Mouse (Mus musculus): ENCODE results near the gene Ptprm. TPM values are rescaled to one million over a fixed set of nuclear protein-coding genes. Genes with fewer than 3 reads are reported as not detected.

Gene Ptprm
- polyA plus RNA-seq, 1 experiment from 2014 or later = 1.6 TPM

DNA sequence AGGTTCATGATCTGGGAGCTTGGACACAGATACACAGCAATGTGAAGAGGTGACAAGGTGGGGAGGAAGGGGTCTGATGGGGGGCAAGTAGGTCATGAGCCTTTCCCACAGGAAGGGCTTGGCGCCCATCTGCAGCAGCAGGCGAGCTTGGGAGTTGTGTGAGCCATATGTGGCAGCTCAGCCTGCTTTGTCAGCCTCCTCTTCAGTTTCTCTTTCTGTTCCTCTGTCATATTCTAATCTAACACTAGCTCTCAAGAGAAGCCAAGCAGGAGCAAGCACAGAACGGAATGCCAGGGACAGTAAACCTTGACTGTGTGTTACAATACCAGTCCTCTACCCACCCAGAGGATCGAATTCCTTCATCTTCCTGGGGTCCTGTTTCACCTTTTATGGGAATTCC, 94.2 kb downstream of the Ptprm start:
- WGBS (ENCODE audit: insufficient replicate concordance) = 68% methylated on average over 4 of the region's 4 CpGs
- Histone ChIP-seq H3K4me1 (ENCODE audit: control insufficient read depth, low read depth, low read length) (no peaks in the 10 kb centered on the region), H3K4me2 (ENCODE audit: low read depth, low read length) (no peak overlapping the region), H3K4me3 (ENCODE audit: low read depth, low read length) (no peak overlapping the region), H3K27me3 (ENCODE audit: control insufficient read depth, insufficient read depth, low read depth, low read length) (no peaks in the 10 kb centered on the region), H3K27ac (ENCODE audit: low read length) (no peak overlapping the region), H3K9me3 (replicated peaks; ENCODE audit: control insufficient read depth, low read length) (no peaks in the 10 kb centered on the region), H3K36me3 (ENCODE audit: control insufficient read depth, insufficient read depth) (no peaks in the 10 kb centered on the region), H3K9ac (ENCODE audit: low read depth, low read length) (no peak overlapping the region)
- ATAC-seq (ENCODE audit: low read depth) = no peak

DNA sequence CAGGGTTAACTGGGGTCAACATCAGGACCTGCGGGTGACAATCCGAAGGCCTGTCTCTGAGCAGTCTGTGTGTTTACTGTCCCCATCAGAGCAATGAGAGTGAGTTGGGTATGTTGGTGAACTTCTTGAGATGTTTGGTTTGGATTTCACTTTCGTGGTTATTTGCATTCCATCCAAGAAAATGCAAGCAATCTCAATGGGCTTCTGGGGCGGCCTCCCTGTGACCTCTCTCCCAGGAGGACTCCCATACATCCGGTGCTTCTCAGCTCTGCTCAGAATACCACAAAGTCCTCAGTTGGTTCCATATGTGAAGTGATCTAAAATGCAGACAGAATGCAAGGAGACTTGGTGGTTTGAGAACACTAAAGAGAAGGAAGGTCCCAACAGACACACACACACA, 96.5 kb downstream of the Ptprm start:
- ATAC-seq (ENCODE audit: low read depth) = no peak
- H3K27ac ChIP-seq (ENCODE audit: low read length) = no peak overlapping the region
- H3K9ac ChIP-seq (ENCODE audit: low read depth, low read length) = no peak overlapping the region
- no peaks in the 10 kb centered on the region for H3K36me3 ChIP-seq (ENCODE audit: control insufficient read depth, insufficient read depth)
- WGBS (ENCODE audit: insufficient replicate concordance) = 54% methylated on average over 5 of the region's 5 CpGs
- H3K9me3 ChIP-seq (replicated peaks; ENCODE audit: control insufficient read depth, low read length) = no peaks in the 10 kb centered on the region
- no peaks in the 10 kb centered on the region for H3K4me1 ChIP-seq (ENCODE audit: control insufficient read depth, low read depth, low read length)
- H3K4me2 ChIP-seq (ENCODE audit: low read depth, low read length) = no peak overlapping the region
- H3K27me3 ChIP-seq (ENCODE audit: control insufficient read depth, insufficient read depth, low read depth, low read length) = no peaks in the 10 kb centered on the region
- no peak overlapping the region for H3K4me3 ChIP-seq (ENCODE audit: low read depth, low read length)

DNA sequence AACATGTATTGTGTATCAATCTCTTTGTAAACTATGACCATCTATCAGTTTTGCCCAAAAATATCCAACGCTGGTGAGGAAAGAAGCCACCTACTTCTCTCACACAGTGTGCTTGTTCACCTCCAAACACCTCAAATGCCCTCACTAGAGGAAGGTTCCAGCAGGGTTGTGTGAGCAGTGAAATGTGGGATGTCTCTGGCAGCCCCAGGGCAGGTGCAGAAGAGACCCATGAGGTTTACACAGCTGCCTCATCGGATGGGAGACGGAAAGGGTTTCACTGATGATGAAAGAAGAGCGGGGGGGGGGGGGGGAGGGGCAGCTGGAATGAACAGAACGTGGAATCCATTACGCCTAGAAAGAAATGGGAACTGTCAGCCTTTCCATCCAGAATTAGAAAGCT, 98.1 kb downstream of the Ptprm start:
- 52% methylated on average over 5 of the region's 6 CpGs for WGBS (ENCODE audit: insufficient replicate concordance)
- no peak overlapping the region for H3K4me2 ChIP-seq (ENCODE audit: low read depth, low read length)
- no peaks in the 10 kb centered on the region for H3K4me1 ChIP-seq (ENCODE audit: control insufficient read depth, low read depth, low read length)
- no peak overlapping the region for H3K9ac ChIP-seq (ENCODE audit: low read depth, low read length)
- H3K27me3 ChIP-seq (ENCODE audit: control insufficient read depth, insufficient read depth, low read depth, low read length) = no peaks in the 10 kb centered on the region
- no peak for ATAC-seq (ENCODE audit: low read depth)
- no peak overlapping the region for H3K27ac ChIP-seq (ENCODE audit: low read length)
- no peaks in the 10 kb centered on the region for H3K36me3 ChIP-seq (ENCODE audit: control insufficient read depth, insufficient read depth)
- no peaks in the 10 kb centered on the region for H3K9me3 ChIP-seq (replicated peaks; ENCODE audit: control insufficient read depth, low read length)
- no peak overlapping the region for H3K4me3 ChIP-seq (ENCODE audit: low read depth, low read length)

DNA sequence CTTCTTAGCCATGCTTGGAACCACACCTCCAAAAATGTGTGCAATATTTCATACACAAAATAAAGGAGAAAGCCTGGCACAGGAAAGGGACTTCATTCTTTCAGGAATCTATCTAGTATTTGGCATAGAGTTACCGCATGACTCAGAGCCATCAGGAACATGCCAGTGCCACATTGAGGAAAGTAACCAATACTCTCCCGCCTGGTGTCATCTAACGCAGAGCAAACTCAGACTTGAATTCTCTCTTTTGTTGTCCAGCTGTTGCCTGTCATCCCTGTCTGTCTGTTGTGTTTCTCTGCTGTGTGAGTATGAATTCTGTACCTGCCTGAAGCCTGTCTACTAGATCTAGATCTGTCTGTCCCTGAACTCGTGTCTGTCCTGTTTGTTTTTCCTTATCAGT, 100.8 kb downstream of the Ptprm start:
- no peak for ATAC-seq (ENCODE audit: low read depth)

DNA sequence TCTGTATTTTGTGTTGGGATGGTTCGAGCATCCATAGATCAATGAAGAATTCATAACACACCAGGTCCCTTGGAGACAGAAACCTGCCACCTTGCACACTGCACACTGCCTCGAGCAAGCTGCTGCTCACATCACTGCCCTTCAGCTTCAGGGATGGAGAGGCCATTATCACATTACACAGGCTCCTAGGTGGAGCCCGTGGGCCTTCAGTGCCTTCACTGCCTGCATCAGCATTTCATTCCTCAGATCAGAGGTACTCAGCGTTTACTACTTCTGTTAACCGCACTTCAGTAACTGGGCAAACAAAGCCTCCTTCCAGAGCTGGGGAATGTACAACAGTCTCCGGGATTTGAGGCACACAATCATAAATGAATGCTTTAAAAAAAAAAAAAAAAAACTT, 101.3 kb downstream of the Ptprm start:
- no peaks in the 10 kb centered on the region for H3K4me1 ChIP-seq (ENCODE audit: control insufficient read depth, low read depth, low read length)
- no peaks in the 10 kb centered on the region for H3K36me3 ChIP-seq (ENCODE audit: control insufficient read depth, insufficient read depth)
- H3K27me3 ChIP-seq (ENCODE audit: control insufficient read depth, insufficient read depth, low read depth, low read length) = no peaks in the 10 kb centered on the region
- no peak overlapping the region for H3K4me3 ChIP-seq (ENCODE audit: low read depth, low read length)
- no peak overlapping the region for H3K9ac ChIP-seq (ENCODE audit: low read depth, low read length)
- no peaks in the 10 kb centered on the region for H3K9me3 ChIP-seq (replicated peaks; ENCODE audit: control insufficient read depth, low read length)
- H3K4me2 ChIP-seq (ENCODE audit: low read depth, low read length) = no peak overlapping the region
- H3K27ac ChIP-seq (ENCODE audit: low read length) = no peak overlapping the region
- ATAC-seq (ENCODE audit: low read depth) = no peak
- 54% methylated on average over 6 of the region's 6 CpGs for WGBS (ENCODE audit: insufficient replicate concordance)

More for the DNA sequence above, 100.8 kb downstream of the Ptprm start:
- H3K4me2 ChIP-seq (ENCODE audit: low read depth, low read length) = no peak overlapping the region
- no peaks in the 10 kb centered on the region for H3K27me3 ChIP-seq (ENCODE audit: control insufficient read depth, insufficient read depth, low read depth, low read length)
- no peak overlapping the region for H3K4me3 ChIP-seq (ENCODE audit: low read depth, low read length)
- no peak overlapping the region for H3K9ac ChIP-seq (ENCODE audit: low read depth, low read length)
- no peak overlapping the region for H3K27ac ChIP-seq (ENCODE audit: low read length)
- WGBS (ENCODE audit: insufficient replicate concordance) = 62% methylated on average over 4 of the region's 4 CpGs
- H3K9me3 ChIP-seq (replicated peaks; ENCODE audit: control insufficient read depth, low read length) = no peaks in the 10 kb centered on the region
- H3K4me1 ChIP-seq (ENCODE audit: control insufficient read depth, low read depth, low read length) = no peaks in the 10 kb centered on the region
- no peaks in the 10 kb centered on the region for H3K36me3 ChIP-seq (ENCODE audit: control insufficient read depth, insufficient read depth)

DNA sequence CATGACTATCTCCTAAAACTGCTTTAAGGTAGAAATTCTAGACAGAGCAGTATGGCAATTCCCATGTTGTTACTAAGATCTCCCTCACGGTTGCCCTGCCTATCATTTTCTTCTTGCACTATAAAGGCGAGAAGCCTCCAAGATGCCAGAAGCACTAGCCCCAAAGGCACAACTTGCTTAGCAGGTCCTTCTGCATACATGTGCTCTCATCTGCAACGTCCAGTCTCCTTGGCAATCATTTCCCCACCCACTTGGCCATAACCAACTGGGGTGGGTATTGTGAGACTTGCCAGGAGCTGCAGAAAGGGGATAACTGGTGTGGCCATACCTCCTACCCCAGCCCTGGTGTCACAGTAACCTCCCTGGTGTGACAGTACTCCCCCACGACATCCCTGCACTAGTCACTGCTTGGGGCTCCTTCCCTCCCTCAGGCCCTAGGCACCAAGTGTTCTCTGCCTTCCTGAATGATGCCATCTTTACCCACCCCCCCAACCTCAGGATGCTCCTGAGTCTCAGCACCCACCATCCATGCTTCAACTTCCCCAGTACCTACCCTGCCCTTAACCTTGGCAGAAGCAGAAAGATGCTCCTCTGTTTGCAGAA, 108.9 kb downstream of the Ptprm start:
- 48% methylated on average over 4 of the region's 4 CpGs for WGBS (ENCODE audit: insufficient replicate concordance)

DNA sequence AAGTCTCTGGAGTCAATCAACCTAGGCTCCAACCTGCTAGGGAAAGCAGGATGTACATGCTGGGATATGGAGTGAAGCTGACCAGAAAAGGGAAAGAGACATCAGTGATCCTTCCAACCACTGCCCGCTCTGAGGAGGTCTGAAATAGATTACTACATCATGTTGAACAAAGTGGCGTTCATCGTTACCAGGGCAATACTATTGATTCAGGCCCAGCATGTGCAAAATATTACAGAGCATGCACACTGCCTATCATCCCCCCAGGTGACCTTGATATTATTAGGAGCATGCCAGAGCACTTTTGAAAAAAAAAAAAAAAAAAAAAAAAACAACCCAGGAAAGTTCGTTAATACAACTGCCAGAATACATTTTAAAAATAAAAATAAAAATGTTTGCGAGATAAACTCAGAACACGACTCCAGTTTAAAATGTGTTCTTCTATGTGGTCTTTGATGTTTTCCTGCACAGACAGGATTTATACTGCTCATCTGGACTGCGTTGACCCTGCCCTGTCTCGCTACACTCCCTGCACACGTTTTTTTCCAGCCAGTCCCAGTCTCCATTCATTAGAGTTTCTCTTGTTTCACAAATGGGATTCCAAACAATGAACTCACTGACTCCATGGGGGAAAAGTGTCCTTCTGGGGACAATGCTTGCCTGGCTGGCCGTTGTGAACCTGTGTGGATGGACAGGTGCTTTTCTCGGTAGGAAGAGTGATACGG, 111.3 kb downstream of the Ptprm start:
- H3K9me3 ChIP-seq (replicated peaks; ENCODE audit: control insufficient read depth, low read length) = no peaks in the 10 kb centered on the region
- no peaks in the 10 kb centered on the region for H3K27me3 ChIP-seq (ENCODE audit: control insufficient read depth, insufficient read depth, low read depth, low read length)
- no peaks in the 10 kb centered on the region for H3K36me3 ChIP-seq (ENCODE audit: control insufficient read depth, insufficient read depth)
- H3K4me3 ChIP-seq (ENCODE audit: low read depth, low read length) = no peak overlapping the region
- H3K4me1 ChIP-seq (ENCODE audit: control insufficient read depth, low read depth, low read length) = no peaks in the 10 kb centered on the region
- H3K4me2 ChIP-seq (ENCODE audit: low read depth, low read length) = no peak overlapping the region
- H3K27ac ChIP-seq (ENCODE audit: low read length) = no peak overlapping the region
- no peak overlapping the region for H3K9ac ChIP-seq (ENCODE audit: low read depth, low read length)
- WGBS (ENCODE audit: insufficient replicate concordance) = 68% methylated on average over 12 of the region's 12 CpGs
- no peak for ATAC-seq (ENCODE audit: low read depth)

More for the DNA sequence above, 108.9 kb downstream of the Ptprm start:
- H3K27me3 ChIP-seq (ENCODE audit: control insufficient read depth, insufficient read depth, low read depth, low read length) = no peaks in the 10 kb centered on the region
- H3K4me2 ChIP-seq (ENCODE audit: low read depth, low read length) = no peak overlapping the region
- no peaks in the 10 kb centered on the region for H3K9me3 ChIP-seq (replicated peaks; ENCODE audit: control insufficient read depth, low read length)
- H3K36me3 ChIP-seq (ENCODE audit: control insufficient read depth, insufficient read depth) = no peaks in the 10 kb centered on the region
- H3K27ac ChIP-seq (ENCODE audit: low read length) = no peak overlapping the region
- H3K4me3 ChIP-seq (ENCODE audit: low read depth, low read length) = no peak overlapping the region
- H3K9ac ChIP-seq (ENCODE audit: low read depth, low read length) = no peak overlapping the region
- no peaks in the 10 kb centered on the region for H3K4me1 ChIP-seq (ENCODE audit: control insufficient read depth, low read depth, low read length)
- no peak for ATAC-seq (ENCODE audit: low read depth)

DNA sequence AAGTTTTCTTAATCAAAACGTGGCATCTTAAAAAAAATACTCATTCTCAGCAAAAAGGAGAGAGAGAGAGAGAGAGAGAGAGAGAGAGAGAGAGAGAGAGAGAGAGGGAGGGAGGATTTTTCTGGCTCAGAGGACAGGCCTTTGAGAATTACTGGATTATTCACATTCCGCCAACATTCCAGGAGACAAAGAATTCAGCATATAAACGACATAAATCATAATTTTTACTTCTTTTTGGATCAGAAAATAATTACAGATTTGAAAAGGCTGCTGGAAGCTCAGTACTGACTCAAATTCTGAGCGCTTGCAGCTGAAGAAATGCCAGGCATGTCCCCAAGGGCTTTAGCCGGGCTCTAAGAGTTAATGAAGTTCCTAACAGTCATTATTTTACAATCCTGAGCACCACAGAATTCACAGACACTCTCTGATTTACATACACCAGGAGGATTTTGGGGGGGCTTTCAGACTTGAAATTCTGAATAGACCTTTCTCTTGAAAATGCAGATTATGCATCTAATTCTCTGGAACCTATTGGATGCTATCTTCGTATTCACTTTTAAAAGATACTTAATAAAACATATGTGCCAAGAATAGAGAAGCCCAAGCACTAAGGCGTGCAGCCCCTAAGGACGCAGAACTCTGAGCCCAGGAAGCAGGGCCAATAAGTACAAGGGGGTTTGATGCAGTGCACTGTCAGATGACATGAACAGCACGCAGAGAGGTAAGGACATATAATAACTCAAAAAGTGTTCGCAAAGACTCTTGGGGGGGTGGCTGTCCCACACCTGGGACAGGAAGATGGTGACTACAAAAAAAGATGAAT, 112.1 kb downstream of the Ptprm start:
- no peak overlapping the region for H3K27ac ChIP-seq (ENCODE audit: low read length)
- H3K4me2 ChIP-seq (ENCODE audit: low read depth, low read length) = no peak overlapping the region
- no peaks in the 10 kb centered on the region for H3K4me1 ChIP-seq (ENCODE audit: control insufficient read depth, low read depth, low read length)
- H3K36me3 ChIP-seq (ENCODE audit: control insufficient read depth, insufficient read depth) = no peaks in the 10 kb centered on the region
- no peaks in the 10 kb centered on the region for H3K27me3 ChIP-seq (ENCODE audit: control insufficient read depth, insufficient read depth, low read depth, low read length)
- no peak for ATAC-seq (ENCODE audit: low read depth)
- no peaks in the 10 kb centered on the region for H3K9me3 ChIP-seq (replicated peaks; ENCODE audit: control insufficient read depth, low read length)
- H3K9ac ChIP-seq (ENCODE audit: low read depth, low read length) = no peak overlapping the region
- no peak overlapping the region for H3K4me3 ChIP-seq (ENCODE audit: low read depth, low read length)
- WGBS (ENCODE audit: insufficient replicate concordance) = 60% methylated on average over 10 of the region's 10 CpGs

DNA sequence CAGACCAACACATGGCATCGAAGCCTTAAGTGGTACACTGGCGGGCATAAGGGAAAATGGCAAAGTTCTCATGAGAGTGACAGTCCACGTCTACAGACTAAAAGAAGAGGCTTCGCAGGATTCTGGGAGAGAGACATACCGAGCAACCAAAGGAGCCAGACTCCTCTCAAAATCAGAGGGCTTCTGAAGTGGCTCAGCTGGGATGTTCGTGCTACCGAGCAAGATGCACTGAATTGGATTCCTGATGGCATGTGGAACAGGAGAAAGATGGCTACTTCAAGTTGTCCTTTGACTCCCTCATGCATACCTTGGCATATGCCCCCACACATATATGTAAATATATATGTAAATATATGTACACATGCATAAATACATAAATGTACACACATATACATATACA, 115.4 kb downstream of the Ptprm start:
- 78% methylated on average over 7 of the region's 7 CpGs for WGBS (ENCODE audit: insufficient replicate concordance)

More for the DNA sequence above, 115.4 kb downstream of the Ptprm start:
- Histone ChIP-seq H3K4me1 (ENCODE audit: control insufficient read depth, low read depth, low read length) (no peaks in the 10 kb centered on the region), H3K27me3 (ENCODE audit: control insufficient read depth, insufficient read depth, low read depth, low read length) (no peaks in the 10 kb centered on the region), H3K4me2 (ENCODE audit: low read depth, low read length) (no peak overlapping the region), H3K27ac (ENCODE audit: low read length) (no peak overlapping the region), H3K4me3 (ENCODE audit: low read depth, low read length) (no peak overlapping the region), H3K9ac (ENCODE audit: low read depth, low read length) (no peak overlapping the region), H3K36me3 (ENCODE audit: control insufficient read depth, insufficient read depth) (no peaks in the 10 kb centered on the region), H3K9me3 (replicated peaks; ENCODE audit: control insufficient read depth, low read length) (no peaks in the 10 kb centered on the region)
- no peak for ATAC-seq (ENCODE audit: low read depth)
